Mouse (Mus musculus): ENCODE measurements around the gene Nanos3. TPM values are rescaled to one million over a fixed set of nuclear protein-coding genes. Genes with fewer than 3 reads are reported as not detected.

Gene Nanos3
- polyA plus RNA-seq (2015; fragmentation: Nextera tagmentation; extraction: Ambion mirVana) = 6.6 and 7.1 TPM in 2 replicates

DNA sequence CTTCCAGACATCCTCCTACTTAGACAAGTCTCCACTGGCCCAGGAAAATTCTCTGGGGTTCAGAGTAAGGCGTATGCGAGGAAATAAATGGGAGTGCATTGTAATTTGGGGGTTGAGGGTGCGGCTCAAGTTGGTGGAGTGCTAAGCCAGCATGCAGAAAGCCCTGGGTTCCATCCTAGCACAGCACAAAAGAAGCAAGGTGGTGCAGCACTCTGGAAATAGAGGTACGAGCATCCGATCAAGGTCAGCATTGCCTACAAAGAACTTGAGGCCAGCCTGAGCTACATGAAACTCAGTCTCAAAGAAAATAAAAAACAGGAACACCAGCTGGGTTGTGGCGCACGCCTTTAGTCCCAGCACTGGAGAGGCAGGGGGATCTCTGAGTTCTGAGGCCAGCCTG, at the start of gene Nanos3:
Gene Nanos3, minus strand, starts transcription at position 101 of the 400 bp plus-strand sequence.
- H3K4me1 ChIP-seq (ENCODE audit: control insufficient read depth, insufficient read depth, low read length) = peaks cover 37% of the 10 kb centered on the region

DNA sequence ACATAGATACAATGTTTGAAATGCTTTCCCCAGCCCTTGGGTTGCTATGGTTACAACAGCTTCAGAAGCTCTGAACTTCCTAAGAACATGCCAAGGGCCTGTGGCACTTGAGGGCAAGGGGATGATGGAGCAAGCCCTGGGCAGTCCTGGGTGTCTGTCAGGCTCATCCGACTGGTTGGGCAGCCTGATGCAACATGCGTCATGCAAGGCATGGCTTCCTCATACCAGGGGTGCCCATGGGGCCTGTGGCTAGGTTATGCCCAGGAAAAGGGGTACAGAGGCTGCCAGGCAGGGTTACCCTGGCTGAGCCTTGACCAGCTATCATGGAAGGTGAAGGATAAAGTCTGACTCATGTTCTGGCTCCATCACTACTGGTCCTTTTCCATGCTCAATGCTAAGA, 48.0 kb upstream of the Nanos3 start:
- H3K36me3 ChIP-seq (ENCODE audit: control insufficient read depth, insufficient read depth, low read length) = peaks cover 17% of the 10 kb centered on the region

More for the DNA sequence above, at the start of gene Nanos3:
- peak within 1 kb of the TSS; percentile 97 for H3K27ac ChIP-seq (ENCODE audit: low read length)
- ATAC-seq = no peak
- no peaks in the 10 kb centered on the region for H3K36me3 ChIP-seq (ENCODE audit: control insufficient read depth, insufficient read depth, low read length)
- H3K9ac ChIP-seq (ENCODE audit: low read depth, low read length) = peak within 1 kb of the TSS; percentile 99
- H3K27me3 ChIP-seq (ENCODE audit: control insufficient read depth, insufficient read depth, low read depth, low read length) = 0 out of 2 replicates have a peak, but pooled peaks cover 3% of the 10 kb centered on the region
- H3K4me3 ChIP-seq (ENCODE audit: low read depth, low read length) = peak within 1 kb of the TSS; percentile 77
- H3K4me2 ChIP-seq (ENCODE audit: low read length) = peak within 1 kb of the TSS; percentile 83
- H3K9me3 ChIP-seq (replicated peaks; ENCODE audit: control insufficient read depth, low read length, poor library complexity, severe bottlenecking) = no peaks in the 10 kb centered on the region
- WGBS = 92% methylated on average over 7 of the region's 7 CpGs

DNA sequence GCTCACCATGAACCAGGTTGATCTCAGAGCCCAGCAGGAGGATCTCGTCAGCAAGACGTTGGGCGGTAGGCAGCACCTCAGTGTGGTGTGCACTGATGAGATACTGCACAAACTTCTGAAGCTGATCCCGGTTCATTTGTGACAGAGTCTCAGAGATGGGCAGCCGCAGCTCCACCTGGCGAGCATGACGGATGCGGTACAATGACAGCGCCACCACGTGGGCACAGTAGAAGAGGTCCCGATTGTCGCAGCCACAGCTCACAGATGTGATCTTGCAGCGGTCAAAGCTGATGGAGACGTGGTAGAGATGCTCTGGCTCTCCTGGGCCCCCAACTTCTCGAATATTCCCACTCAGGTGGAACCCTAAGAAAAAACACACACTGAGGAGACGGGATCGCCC, 45.7 kb upstream of the Nanos3 start:
- 72% methylated on average over 17 of the region's 17 CpGs for WGBS
- no peak overlapping the region for H3K27ac ChIP-seq (ENCODE audit: low read length)
- no peaks in the 10 kb centered on the region for H3K9me3 ChIP-seq (replicated peaks; ENCODE audit: control insufficient read depth, low read length, poor library complexity, severe bottlenecking)
- peaks cover 35% of the 10 kb centered on the region for H3K36me3 ChIP-seq (ENCODE audit: control insufficient read depth, insufficient read depth, low read length)
- ATAC-seq = no peak
- H3K27me3 ChIP-seq (ENCODE audit: control insufficient read depth, insufficient read depth, low read depth, low read length) = no peaks in the 10 kb centered on the region
- no peak overlapping the region for H3K4me2 ChIP-seq (ENCODE audit: low read length)
- H3K4me3 ChIP-seq (ENCODE audit: low read depth, low read length) = no peak overlapping the region
- H3K4me1 ChIP-seq (ENCODE audit: control insufficient read depth, insufficient read depth, low read length) = peaks cover 20% of the 10 kb centered on the region
- no peak overlapping the region for H3K9ac ChIP-seq (ENCODE audit: low read depth, low read length)

More for the DNA sequence above, 48.0 kb upstream of the Nanos3 start:
- H3K4me2 ChIP-seq (ENCODE audit: low read length) = no peak overlapping the region
- H3K4me3 ChIP-seq (ENCODE audit: low read depth, low read length) = no peak overlapping the region
- ATAC-seq = no peak
- no peaks in the 10 kb centered on the region for H3K27me3 ChIP-seq (ENCODE audit: control insufficient read depth, insufficient read depth, low read depth, low read length)
- H3K9me3 ChIP-seq (replicated peaks; ENCODE audit: control insufficient read depth, low read length, poor library complexity, severe bottlenecking) = no peaks in the 10 kb centered on the region
- peaks cover 29% of the 10 kb centered on the region for H3K4me1 ChIP-seq (ENCODE audit: control insufficient read depth, insufficient read depth, low read length)
- no peak overlapping the region for H3K9ac ChIP-seq (ENCODE audit: low read depth, low read length)
- 83% methylated on average over 2 of the region's 2 CpGs for WGBS
- no peak overlapping the region for H3K27ac ChIP-seq (ENCODE audit: low read length)

DNA sequence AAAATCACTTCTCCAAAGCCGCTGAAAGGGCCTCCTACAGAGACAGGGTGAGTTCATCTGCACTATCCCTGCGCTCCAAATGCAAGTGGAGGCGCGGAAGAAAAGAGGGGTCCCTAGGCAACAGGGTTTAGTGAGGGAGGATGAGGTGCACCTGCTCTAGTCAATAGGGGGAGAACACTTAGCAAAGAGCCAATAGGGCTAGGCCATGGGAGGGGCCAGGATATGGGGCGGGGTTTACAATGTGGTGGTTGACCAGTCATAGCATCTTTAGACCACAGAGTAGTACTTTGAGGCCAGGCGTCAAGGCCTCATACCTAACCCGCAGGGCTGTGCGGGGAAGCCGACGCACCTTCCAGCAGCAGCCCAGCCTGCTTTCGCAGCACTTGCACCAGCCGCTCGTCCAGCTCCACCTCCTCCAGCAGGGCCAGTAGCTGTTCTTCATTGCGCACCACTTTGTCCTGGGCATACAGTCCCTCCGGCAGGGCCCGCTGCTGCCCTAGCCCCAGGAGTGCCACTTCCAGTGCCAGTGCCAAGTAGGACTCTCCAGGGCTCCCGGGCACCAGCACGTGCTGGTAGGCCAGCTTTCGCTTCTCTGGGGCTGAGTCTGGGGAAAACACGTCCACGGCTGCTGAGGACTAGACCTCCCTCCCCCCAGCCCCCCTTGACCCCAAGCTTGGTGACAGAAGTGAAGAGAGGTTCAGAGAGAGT, 38.5 kb upstream of the Nanos3 start:
- Histone ChIP-seq H3K4me2 (ENCODE audit: low read length) (no peak overlapping the region), H3K9ac (ENCODE audit: low read depth, low read length) (no peak overlapping the region), H3K27me3 (ENCODE audit: control insufficient read depth, insufficient read depth, low read depth, low read length) (no peaks in the 10 kb centered on the region), H3K36me3 (ENCODE audit: control insufficient read depth, insufficient read depth, low read length) (peaks cover 62% of the 10 kb centered on the region), H3K4me1 (ENCODE audit: control insufficient read depth, insufficient read depth, low read length) (no peaks in the 10 kb centered on the region), H3K9me3 (replicated peaks; ENCODE audit: control insufficient read depth, low read length, poor library complexity, severe bottlenecking) (no peaks in the 10 kb centered on the region), H3K4me3 (ENCODE audit: low read depth, low read length) (no peak overlapping the region), H3K27ac (ENCODE audit: low read length) (no peak overlapping the region)
- 79% methylated on average over 21 of the region's 21 CpGs for WGBS
- ATAC-seq = peak; percentile 36

DNA sequence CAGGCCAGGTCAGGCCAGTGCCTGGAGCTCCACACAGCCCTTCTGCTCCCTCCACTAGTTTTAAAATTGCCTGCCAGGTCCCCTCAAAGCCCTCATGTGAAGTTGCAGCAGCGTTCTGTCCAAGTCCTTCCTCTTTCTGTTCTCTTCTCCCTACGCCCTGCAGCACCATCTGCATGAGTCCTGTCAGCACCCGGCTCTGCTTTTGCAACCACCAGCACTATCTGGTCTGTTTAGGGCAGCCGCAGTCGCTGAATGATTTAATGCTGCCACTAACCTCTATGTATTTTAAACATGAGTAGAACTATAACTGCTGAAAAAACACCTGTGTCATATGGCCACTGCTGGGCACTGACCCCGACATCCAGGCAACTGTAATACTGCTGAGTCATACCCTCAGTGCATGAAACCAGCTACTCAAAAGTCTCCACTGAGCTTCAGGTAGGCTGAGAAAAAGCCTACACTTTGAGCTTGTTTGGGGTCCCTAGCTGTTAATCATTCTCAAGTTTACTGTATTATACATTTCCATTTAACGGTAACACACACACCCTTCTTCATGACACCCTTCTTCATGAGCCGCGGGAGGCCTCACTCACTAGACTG, 37.6 kb upstream of the Nanos3 start:
- H3K27me3 ChIP-seq (ENCODE audit: control insufficient read depth, insufficient read depth, low read depth, low read length) = no peaks in the 10 kb centered on the region
- H3K36me3 ChIP-seq (ENCODE audit: control insufficient read depth, insufficient read depth, low read length) = peaks cover 66% of the 10 kb centered on the region
- H3K27ac ChIP-seq (ENCODE audit: low read length) = no peak overlapping the region
- no peak overlapping the region for H3K4me2 ChIP-seq (ENCODE audit: low read length)
- H3K9ac ChIP-seq (ENCODE audit: low read depth, low read length) = no peak overlapping the region
- 96% methylated on average over 9 of the region's 9 CpGs for WGBS
- H3K4me1 ChIP-seq (ENCODE audit: control insufficient read depth, insufficient read depth, low read length) = no peaks in the 10 kb centered on the region
- no peaks in the 10 kb centered on the region for H3K9me3 ChIP-seq (replicated peaks; ENCODE audit: control insufficient read depth, low read length, poor library complexity, severe bottlenecking)
- ATAC-seq = no peak
- H3K4me3 ChIP-seq (ENCODE audit: low read depth, low read length) = no peak overlapping the region

DNA sequence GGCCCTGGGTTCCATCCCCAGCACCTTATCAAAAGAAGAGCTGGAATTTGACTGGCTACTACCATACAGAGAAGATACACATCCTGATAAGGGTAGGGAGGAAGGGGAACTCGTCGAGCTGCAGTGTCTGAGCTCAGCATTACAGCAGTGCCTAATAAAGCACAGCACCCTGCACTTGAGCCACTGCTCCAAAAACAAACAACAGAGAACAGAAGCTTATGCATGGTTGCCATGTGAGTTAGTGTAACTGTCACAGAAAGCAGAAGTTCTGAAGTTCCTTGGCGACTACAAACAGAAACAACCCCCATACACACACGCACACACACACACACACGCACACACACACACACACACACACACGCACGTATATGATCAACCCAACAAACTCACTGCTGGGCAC, 35.1 kb upstream of the Nanos3 start:
- no peaks in the 10 kb centered on the region for H3K4me1 ChIP-seq (ENCODE audit: control insufficient read depth, insufficient read depth, low read length)
- H3K36me3 ChIP-seq (ENCODE audit: control insufficient read depth, insufficient read depth, low read length) = peaks cover 61% of the 10 kb centered on the region
- no peak overlapping the region for H3K4me3 ChIP-seq (ENCODE audit: low read depth, low read length)
- H3K4me2 ChIP-seq (ENCODE audit: low read length) = no peak overlapping the region
- ATAC-seq = no peak
- no peak overlapping the region for H3K9ac ChIP-seq (ENCODE audit: low read depth, low read length)
- no peak overlapping the region for H3K27ac ChIP-seq (ENCODE audit: low read length)
- WGBS = 77% methylated on average over 7 of the region's 7 CpGs
- H3K9me3 ChIP-seq (replicated peaks; ENCODE audit: control insufficient read depth, low read length, poor library complexity, severe bottlenecking) = no peaks in the 10 kb centered on the region
- H3K27me3 ChIP-seq (ENCODE audit: control insufficient read depth, insufficient read depth, low read depth, low read length) = no peaks in the 10 kb centered on the region

DNA sequence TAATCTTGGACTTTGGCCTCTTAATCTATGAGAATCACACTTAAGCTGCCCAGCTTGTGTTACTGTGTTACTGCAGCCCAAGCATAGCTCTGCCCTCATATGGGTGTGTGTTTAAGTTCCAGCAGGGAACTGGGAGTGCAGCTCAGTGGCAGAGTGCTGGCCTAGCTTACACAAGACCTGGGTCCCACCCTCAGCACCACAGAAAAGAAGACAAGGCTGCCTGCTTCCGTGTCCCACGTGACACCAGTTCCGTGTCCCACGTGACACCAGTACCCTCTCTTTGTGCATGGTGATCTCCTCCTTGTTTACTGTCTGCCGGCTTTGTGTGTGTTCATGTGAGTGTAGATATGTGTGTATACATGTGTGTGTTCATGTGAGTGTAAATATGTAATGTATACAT, 33.1 kb upstream of the Nanos3 start:
- no peak overlapping the region for H3K4me3 ChIP-seq (ENCODE audit: low read depth, low read length)
- H3K9ac ChIP-seq (ENCODE audit: low read depth, low read length) = no peak overlapping the region
- H3K9me3 ChIP-seq (replicated peaks; ENCODE audit: control insufficient read depth, low read length, poor library complexity, severe bottlenecking) = no peaks in the 10 kb centered on the region
- no peak overlapping the region for H3K4me2 ChIP-seq (ENCODE audit: low read length)
- no peaks in the 10 kb centered on the region for H3K27me3 ChIP-seq (ENCODE audit: control insufficient read depth, insufficient read depth, low read depth, low read length)
- ATAC-seq = no peak
- 95% methylated on average over 5 of the region's 5 CpGs for WGBS
- H3K27ac ChIP-seq (ENCODE audit: low read length) = no peak overlapping the region
- no peaks in the 10 kb centered on the region for H3K4me1 ChIP-seq (ENCODE audit: control insufficient read depth, insufficient read depth, low read length)
- peaks cover 58% of the 10 kb centered on the region for H3K36me3 ChIP-seq (ENCODE audit: control insufficient read depth, insufficient read depth, low read length)

DNA sequence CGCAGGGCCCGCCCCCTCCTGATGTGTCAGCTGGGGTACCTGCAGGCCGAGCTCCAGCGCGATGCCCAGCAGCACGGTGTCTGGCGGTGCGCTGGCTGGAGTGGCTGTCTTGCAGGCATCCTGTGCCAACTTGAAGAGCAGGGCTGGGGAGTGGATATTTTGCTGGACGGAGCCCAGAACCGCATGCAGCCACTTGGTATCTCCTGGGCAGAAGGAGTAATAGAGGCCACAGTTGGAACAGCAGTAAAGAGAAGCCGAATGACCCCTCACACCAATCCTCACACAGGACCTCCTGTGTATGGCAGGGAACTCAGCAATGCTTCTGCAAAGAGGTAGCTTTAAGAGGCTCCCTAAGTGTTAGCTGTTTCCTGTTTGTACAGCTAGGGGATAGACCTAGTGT, 32.2 kb upstream of the Nanos3 start:
- H3K4me1 ChIP-seq (ENCODE audit: control insufficient read depth, insufficient read depth, low read length) = no peaks in the 10 kb centered on the region
- no peak overlapping the region for H3K4me2 ChIP-seq (ENCODE audit: low read length)
- no peaks in the 10 kb centered on the region for H3K9me3 ChIP-seq (replicated peaks; ENCODE audit: control insufficient read depth, low read length, poor library complexity, severe bottlenecking)
- 93% methylated on average over 11 of the region's 11 CpGs for WGBS
- H3K27ac ChIP-seq (ENCODE audit: low read length) = no peak overlapping the region
- H3K36me3 ChIP-seq (ENCODE audit: control insufficient read depth, insufficient read depth, low read length) = peaks cover 57% of the 10 kb centered on the region
- no peaks in the 10 kb centered on the region for H3K27me3 ChIP-seq (ENCODE audit: control insufficient read depth, insufficient read depth, low read depth, low read length)
- no peak overlapping the region for H3K4me3 ChIP-seq (ENCODE audit: low read depth, low read length)
- no peak for ATAC-seq
- H3K9ac ChIP-seq (ENCODE audit: low read depth, low read length) = no peak overlapping the region

DNA sequence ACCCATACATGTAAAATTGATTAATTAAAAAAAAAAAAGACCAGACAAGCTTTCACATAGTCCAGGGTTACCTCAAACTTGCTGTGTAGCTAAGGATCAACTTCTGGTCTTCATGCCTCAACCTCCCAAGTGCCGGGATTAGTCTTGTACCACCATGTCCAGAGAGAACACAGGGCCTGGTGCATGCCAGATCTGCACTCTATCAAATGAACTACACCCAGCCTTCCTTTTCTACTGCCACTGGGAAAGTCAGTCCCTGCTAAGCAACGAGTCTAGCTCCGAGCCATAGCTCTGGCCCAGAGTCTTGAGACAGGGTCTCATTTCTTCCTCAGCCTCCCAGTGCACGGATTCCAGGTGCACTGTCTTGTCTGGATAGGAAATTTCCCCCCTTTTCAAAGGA, 28.3 kb upstream of the Nanos3 start:
- Histone ChIP-seq H3K4me3 (ENCODE audit: low read depth, low read length) (no peak overlapping the region), H3K9ac (ENCODE audit: low read depth, low read length) (no peak overlapping the region), H3K4me1 (ENCODE audit: control insufficient read depth, insufficient read depth, low read length) (peaks cover 9% of the 10 kb centered on the region), H3K27ac (ENCODE audit: low read length) (no peak overlapping the region), H3K9me3 (replicated peaks; ENCODE audit: control insufficient read depth, low read length, poor library complexity, severe bottlenecking) (no peaks in the 10 kb centered on the region), H3K4me2 (ENCODE audit: low read length) (no peak overlapping the region), H3K36me3 (ENCODE audit: control insufficient read depth, insufficient read depth, low read length) (peaks cover 46% of the 10 kb centered on the region), H3K27me3 (ENCODE audit: control insufficient read depth, insufficient read depth, low read depth, low read length) (no peaks in the 10 kb centered on the region)
- no peak for ATAC-seq
- WGBS = 95% methylated on average over 4 of the region's 4 CpGs
